Mouse (Mus musculus): ENCODE results near the gene Alg12. TPM values are rescaled to one million over a fixed set of nuclear protein-coding genes. Genes with fewer than 3 reads are reported as not detected.

The Alg12 gene
- total and polyA plus RNA-seq, 3 experiments = 7.2 to 11.0 (median 8.7) TPM

DNA sequence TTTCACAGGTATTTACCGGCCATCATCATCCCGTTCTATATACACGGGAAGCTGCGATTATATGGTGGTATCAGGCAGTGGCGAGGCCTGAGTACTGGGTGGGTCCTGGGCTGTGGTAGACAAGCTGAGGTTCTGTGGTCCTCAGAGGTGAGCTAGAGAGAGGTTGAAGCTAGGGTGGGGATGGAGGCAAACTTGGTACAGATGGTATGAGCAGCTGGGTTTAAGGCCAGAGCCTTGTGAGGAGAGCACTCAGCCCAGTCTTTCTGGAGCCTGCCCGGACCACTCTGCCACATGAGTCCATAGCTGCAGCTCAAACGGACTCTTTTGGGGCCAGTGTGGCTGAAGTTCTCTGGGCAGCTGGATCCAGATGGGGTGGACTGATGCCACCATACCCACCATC, 38.2 kb upstream of the Alg12 start:
- DNase-seq = peak in 1 of 2 experiments; percentile 18

DNA sequence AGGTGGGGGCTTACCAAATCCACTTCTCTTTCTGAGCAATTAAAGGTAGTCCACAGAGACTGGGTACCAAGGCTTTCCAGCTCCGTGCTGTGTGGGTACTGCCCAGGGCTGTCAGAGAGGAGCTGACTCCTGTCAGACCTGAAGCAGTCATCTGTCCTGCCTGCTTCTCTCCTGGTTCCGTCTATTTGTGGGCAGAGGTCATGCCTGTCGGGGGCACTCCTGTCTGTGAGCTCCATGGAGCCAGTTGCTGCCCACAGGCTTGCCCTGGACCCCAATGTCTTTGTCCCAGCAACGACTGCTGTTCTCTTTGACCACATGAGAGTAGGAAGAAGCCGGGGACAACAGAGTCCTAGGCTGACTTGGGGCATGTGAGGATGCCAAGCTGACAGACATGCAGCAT, 37.5 kb upstream of the Alg12 start:
- no peaks in the 10 kb centered on the region for H3K79me2 ChIP-seq (replicated peaks; ENCODE audit: control insufficient read depth, insufficient read depth, low read length)
- no peak overlapping the region for H3K9ac ChIP-seq (ENCODE audit: low read depth, low read length)
- H3K4me1 ChIP-seq (ENCODE audit: control insufficient read depth, insufficient read depth, low read length) = peaks cover 30% of the 10 kb centered on the region
- peak in 1 of 2 experiments; percentile 18 for DNase-seq
- H3K36me3 ChIP-seq (ENCODE audit: control insufficient read depth, insufficient read depth, low read length) = no peaks in the 10 kb centered on the region
- no peak overlapping the region for H3K4me3 ChIP-seq
- peak overlapping the region; percentile 26 for H3K27ac ChIP-seq
- intact Hi-C loops (cut with DNase I) = no loop called here
- 95% methylated on average over 5 of the region's 5 CpGs for WGBS
- H3K27me3 ChIP-seq (ENCODE audit: control insufficient read depth, insufficient read depth, low read length) = no peaks in the 10 kb centered on the region
- TF ChIP-seq POLR2A (IDR thresholded peaks at IDR 0.05; ENCODE audit: insufficient read depth, low read depth, low read length) (no peak), CTCF (IDR thresholded peaks at IDR 0.05) (no peak), EP300 (IDR thresholded peaks at IDR 0.05; ENCODE audit: insufficient read depth, low read depth, low read length) (no peak)

More for the DNA sequence above, 38.2 kb upstream of the Alg12 start:
- Histone ChIP-seq H3K27me3 (ENCODE audit: control insufficient read depth, insufficient read depth, low read length) (no peaks in the 10 kb centered on the region), H3K4me3 (no peak overlapping the region), H3K27ac (peak overlapping the region; percentile 65), H3K36me3 (ENCODE audit: control insufficient read depth, insufficient read depth, low read length) (no peaks in the 10 kb centered on the region), H3K9ac (ENCODE audit: low read depth, low read length) (no peak overlapping the region), H3K79me2 (replicated peaks; ENCODE audit: control insufficient read depth, insufficient read depth, low read length) (no peaks in the 10 kb centered on the region), H3K4me1 (ENCODE audit: control insufficient read depth, insufficient read depth, low read length) (peaks cover 28% of the 10 kb centered on the region)
- WGBS = 96% methylated on average over 7 of the region's 7 CpGs
- intact Hi-C loops (cut with DNase I) = no loop called here
- TF ChIP-seq POLR2A (IDR thresholded peaks at IDR 0.05; ENCODE audit: insufficient read depth, low read depth, low read length) = no peak
- TF ChIP-seq CTCF (IDR thresholded peaks at IDR 0.05) = no peak
- no peak for TF ChIP-seq EP300 (IDR thresholded peaks at IDR 0.05; ENCODE audit: insufficient read depth, low read depth, low read length)

DNA sequence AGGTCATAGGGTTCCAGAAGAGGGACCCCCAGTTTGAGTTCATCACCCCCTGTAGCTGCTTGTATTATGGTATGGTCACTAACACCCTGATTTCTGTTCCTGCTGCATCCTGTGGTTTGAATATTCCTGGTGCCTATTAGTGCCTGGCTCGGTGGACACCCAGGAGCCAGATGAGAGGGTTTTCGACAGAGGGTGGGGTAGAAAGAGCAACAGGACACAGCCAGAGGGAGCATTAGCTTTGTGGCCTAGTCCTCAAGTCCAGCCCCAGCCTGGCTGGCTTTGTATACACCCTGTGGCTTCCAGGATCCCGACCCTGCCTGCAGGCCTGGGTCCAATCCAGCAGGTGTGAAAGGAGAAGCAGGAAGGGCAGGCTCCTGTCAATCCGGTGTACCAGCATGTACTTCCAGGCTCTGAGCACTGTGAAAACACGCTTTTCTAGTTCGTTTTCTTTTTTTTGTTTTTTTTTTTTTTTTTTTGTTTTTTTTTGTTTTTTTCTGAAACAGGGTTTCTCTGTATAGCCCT, 36.8 kb upstream of the Alg12 start:
- no peaks in the 10 kb centered on the region for H3K36me3 ChIP-seq (ENCODE audit: control insufficient read depth, insufficient read depth, low read length)
- H3K4me1 ChIP-seq (ENCODE audit: control insufficient read depth, insufficient read depth, low read length) = peaks cover 31% of the 10 kb centered on the region
- 54% methylated on average over 6 of the region's 6 CpGs for WGBS
- peak overlapping the region; percentile 20; the same call in 1 of the 2 replicates for H3K9ac ChIP-seq (ENCODE audit: low read depth, low read length)
- H3K27ac ChIP-seq = peak overlapping the region; percentile 62
- no peak for TF ChIP-seq POLR2A (IDR thresholded peaks at IDR 0.05; ENCODE audit: insufficient read depth, low read depth, low read length)
- TF ChIP-seq CTCF (IDR thresholded peaks at IDR 0.05) = 0 out of 2 replicates have a peak, but pooled peaks have one; percentile 5
- no peak for TF ChIP-seq EP300 (IDR thresholded peaks at IDR 0.05; ENCODE audit: insufficient read depth, low read depth, low read length)
- DNase-seq = no peak
- no peaks in the 10 kb centered on the region for H3K79me2 ChIP-seq (replicated peaks; ENCODE audit: control insufficient read depth, insufficient read depth, low read length)
- intact Hi-C loops (cut with DNase I) = no loop called here
- H3K4me3 ChIP-seq = no peak overlapping the region
- no peaks in the 10 kb centered on the region for H3K27me3 ChIP-seq (ENCODE audit: control insufficient read depth, insufficient read depth, low read length)

DNA sequence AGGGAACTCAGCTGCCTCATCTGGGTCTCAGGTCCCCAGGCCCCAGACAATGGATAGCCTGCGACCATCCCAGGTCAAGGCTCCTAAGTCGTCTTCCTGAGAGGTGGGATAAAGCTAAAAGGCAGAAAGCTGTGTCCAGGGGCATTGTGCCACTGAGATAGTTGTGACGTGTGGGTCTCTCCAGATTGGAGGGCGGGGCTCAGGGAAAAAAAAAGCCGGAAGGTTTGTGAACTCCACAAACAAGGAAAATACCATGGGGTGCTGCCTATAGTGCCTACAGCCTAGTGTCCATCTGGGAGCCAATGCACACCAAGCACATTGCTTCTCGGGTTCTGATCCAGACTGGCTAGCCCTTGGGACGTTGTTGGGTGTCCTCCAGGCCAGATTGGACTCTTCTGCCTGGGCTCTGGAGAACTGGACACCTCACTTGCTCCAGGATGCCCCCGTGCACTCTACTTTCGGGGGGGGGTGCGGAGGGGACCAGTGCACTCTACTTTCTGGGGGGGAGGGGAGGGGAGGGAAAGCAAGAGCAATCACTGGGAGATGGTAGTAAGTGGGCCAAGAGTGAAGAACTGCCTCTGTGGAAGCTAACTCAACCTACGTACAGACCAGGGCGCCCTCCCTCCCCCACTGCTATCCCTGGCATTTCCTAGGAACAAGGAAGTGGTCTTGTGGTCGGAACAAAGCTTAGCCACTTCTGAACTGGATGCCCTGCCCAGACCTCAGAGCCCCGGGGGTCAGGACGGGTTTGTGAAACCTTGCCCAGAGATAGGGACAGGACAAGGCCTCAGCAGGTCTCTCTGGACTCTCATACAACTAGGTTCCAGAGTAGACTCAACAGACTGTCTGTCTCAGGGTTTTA, 36.1 kb upstream of the Alg12 start:
- peaks cover 36% of the 10 kb centered on the region for H3K4me1 ChIP-seq (ENCODE audit: control insufficient read depth, insufficient read depth, low read length)
- H3K27ac ChIP-seq = peak overlapping the region; percentile 62
- no peaks in the 10 kb centered on the region for H3K36me3 ChIP-seq (ENCODE audit: control insufficient read depth, insufficient read depth, low read length)
- H3K27me3 ChIP-seq (ENCODE audit: control insufficient read depth, insufficient read depth, low read length) = no peaks in the 10 kb centered on the region
- intact Hi-C loops (cut with DNase I) = no loop called here
- DNase-seq = peak in 1 of 2 experiments; percentile 42
- TF ChIP-seq CTCF (IDR thresholded peaks at IDR 0.05) (no peak), POLR2A (IDR thresholded peaks at IDR 0.05; ENCODE audit: insufficient read depth, low read depth, low read length) (no peak), EP300 (IDR thresholded peaks at IDR 0.05; ENCODE audit: insufficient read depth, low read depth, low read length) (no peak)
- 51% methylated on average over 15 of the region's 15 CpGs for WGBS
- H3K9ac ChIP-seq (ENCODE audit: low read depth, low read length) = peak overlapping the region; percentile 31
- no peak overlapping the region for H3K4me3 ChIP-seq
- H3K79me2 ChIP-seq (replicated peaks; ENCODE audit: control insufficient read depth, insufficient read depth, low read length) = no peaks in the 10 kb centered on the region

DNA sequence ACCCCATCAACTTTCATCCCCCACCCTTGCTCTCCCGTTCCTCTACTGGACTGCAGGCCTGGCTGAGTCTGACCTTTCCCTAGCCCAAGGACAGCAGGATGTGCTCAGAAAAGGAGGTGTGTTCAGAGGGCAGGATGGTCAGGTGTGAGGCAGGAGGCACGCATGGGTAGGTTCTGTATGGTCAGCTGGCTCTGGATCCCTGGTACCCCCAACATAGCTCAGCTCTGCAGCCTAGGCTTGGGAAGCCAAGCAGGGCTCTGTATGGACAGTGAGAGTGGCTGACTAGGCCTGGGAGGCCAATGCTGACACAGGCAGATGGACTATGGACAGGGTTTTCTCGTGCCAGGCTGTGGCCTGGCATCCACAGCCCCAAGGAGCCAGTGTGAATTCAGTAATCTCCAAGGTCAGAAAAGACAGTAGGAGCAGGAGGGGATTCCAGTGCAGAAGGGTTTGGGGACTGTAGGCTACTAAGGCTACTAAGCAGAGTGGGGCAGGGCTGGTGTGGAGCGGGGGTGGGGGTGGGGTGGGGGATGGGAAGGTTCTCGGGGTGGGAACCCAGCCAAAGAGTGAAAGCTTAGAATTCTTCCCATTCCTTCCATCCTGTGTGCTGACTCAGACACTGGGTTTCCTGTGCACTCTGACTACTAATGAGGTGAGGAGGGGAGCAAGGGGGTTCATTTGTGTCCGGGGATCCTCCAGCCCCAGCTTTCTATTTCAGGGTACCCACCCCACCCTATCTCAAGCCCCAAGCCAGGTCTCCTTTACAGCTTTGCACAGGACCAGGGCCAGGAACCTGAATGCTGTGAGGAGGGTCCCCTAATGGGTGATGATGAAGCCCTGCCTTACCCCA, 35.2 kb upstream of the Alg12 start:
- Histone ChIP-seq H3K27ac (peak overlapping the region; percentile 51), H3K4me3 (no peak overlapping the region), H3K27me3 (ENCODE audit: control insufficient read depth, insufficient read depth, low read length) (no peaks in the 10 kb centered on the region), H3K79me2 (replicated peaks; ENCODE audit: control insufficient read depth, insufficient read depth, low read length) (no peaks in the 10 kb centered on the region), H3K4me1 (ENCODE audit: control insufficient read depth, insufficient read depth, low read length) (peaks cover 43% of the 10 kb centered on the region), H3K36me3 (ENCODE audit: control insufficient read depth, insufficient read depth, low read length) (peaks cover 3% of the 10 kb centered on the region; the same call in 1 of the 2 replicates), H3K9ac (ENCODE audit: low read depth, low read length) (no peak overlapping the region)
- TF ChIP-seq CTCF (IDR thresholded peaks at IDR 0.05) (no peak), EP300 (IDR thresholded peaks at IDR 0.05; ENCODE audit: insufficient read depth, low read depth, low read length) (no peak), POLR2A (IDR thresholded peaks at IDR 0.05; ENCODE audit: insufficient read depth, low read depth, low read length) (no peak)
- 41% methylated on average over 6 of the region's 6 CpGs for WGBS
- peak in 1 of 2 experiments; percentile 40 for DNase-seq
- intact Hi-C loops (cut with DNase I) = no loop called here
